Mouse (Mus musculus) stomach, embryonic 14.5 days (tissue): ENCODE measurements around the gene Stard8. TPM values are rescaled to one million over a fixed set of nuclear protein-coding genes. Genes with fewer than 3 reads are reported as not detected.
"Not testable (repeated sequence)": the region's sequence is repeated elsewhere in the genome, so short reads cannot be mapped to it uniquely, and the experiment has no call there.

Experiments used
- ATAC-seq: fragments of 200-750 bp; cut with Nextera tagmentation; 2 replicates; pipeline ENCODE4 v1.8.0; 2017; ENCODE audit warnings: low read depth, moderate TSS enrichment; ENCODE audit not compliant: insufficient number of reproducible peaks, insufficient read depth, low FRiP score
- H3K27ac ChIP-seq: fragments of 300-500 bp; sonication (generic); 2 replicates; pipeline ENCODE4 v1.5.1; 2014; ENCODE audit warnings: mild to moderate bottlenecking, low read length, moderate library complexity, mixed read lengths
- H3K27me3 ChIP-seq: fragments of 300-500 bp; sonication (generic); 2 replicates; pipeline ENCODE4 v1.6.1; 2014; ENCODE audit warnings: low read length, control low read depth, mixed read lengths; ENCODE audit not compliant: control insufficient read depth, insufficient read depth
- H3K36me3 ChIP-seq: fragments of 300-500 bp; sonication (generic); 2 replicates; pipeline ENCODE4 v1.6.1; 2014; ENCODE audit warnings: mild to moderate bottlenecking, control low read depth, low read length, moderate library complexity, mixed read lengths; ENCODE audit not compliant: control insufficient read depth, insufficient read depth
- H3K4me1 ChIP-seq: fragments of 300-500 bp; sonication (generic); 2 replicates; pipeline ENCODE4 v1.6.1; 2014; ENCODE audit warnings: low read length, control low read depth, mixed read lengths; ENCODE audit not compliant: control insufficient read depth, insufficient read depth
- H3K4me2 ChIP-seq: fragments of 300-500 bp; sonication (generic); replicated peaks from 2 replicates; pipeline ENCODE4 v1.6.1; 2014; ENCODE audit warnings: low read depth, low read length, control low read depth
- H3K4me3 ChIP-seq: fragments of 300-500 bp; sonication (generic); 2 replicates; pipeline ENCODE4 v1.5.1; 2014; ENCODE audit warnings: low read depth, low read length, control low read depth
- H3K9ac ChIP-seq: fragments of 300-500 bp; sonication (generic); replicated peaks from 2 replicates; pipeline ENCODE4 v1.6.1; 2014; ENCODE audit warnings: low read depth, mild to moderate bottlenecking, control low read depth, low read length, moderate library complexity, mixed read lengths
- H3K9me3 ChIP-seq: fragments of 300-500 bp; sonication (generic); 2 replicates; pipeline ENCODE4 v1.6.1; 2016; ENCODE audit warnings: low read depth, low read length, control low read depth; ENCODE audit not compliant: control insufficient read depth
- WGBS: fragments of 180-500 bp; shearing (Covaris S2); extraction: QIAGEN DNeasy Blood & Tissue Kit; methylation state at CpG from one replicate; pipeline ENCODE4 v1.1.7; 2014; 5-methylcytosine and 5-hydroxymethylcytosine counted together
- polyA plus RNA-seq: library from polyadenylated mRNA; unstranded; fragments of >200 nt; fragmentation: Nextera tagmentation; extraction: Ambion mirVana; gene quantifications from 2 replicates; pipeline ENCODE4 v1.2.1, GENCODE M21; 2014

Stard8 gene
- polyA plus RNA-seq, result 4.8 and 5.2 TPM in 2 replicates

DNA sequence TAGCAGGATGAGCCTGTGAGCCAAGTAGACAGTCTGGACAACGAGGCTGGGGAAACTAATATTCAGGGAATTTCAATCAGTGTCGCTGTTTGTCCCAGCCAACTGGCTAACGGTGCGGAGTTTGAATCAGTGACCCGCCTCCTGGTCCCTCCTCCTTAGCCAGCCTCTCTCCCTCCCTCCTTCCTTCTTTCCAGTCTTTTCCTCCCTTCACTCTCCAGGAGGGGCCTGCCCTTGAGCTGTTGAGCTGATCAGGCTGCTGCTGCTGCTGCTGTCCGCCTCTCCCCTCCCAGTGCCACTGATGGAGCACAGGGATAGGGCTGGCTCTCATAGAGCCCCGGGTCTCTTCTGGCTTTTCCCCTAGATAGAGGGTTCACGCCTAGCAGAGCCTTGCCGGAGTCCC, at the start of gene Stard8:
Gene Stard8 (plus strand): TSS at position 203 of the 400 bp plus-strand sequence.
- H3K4me2 ChIP-seq, result peak within 1 kb of the TSS; percentile 22
- no peaks in the 10 kb centered on the region for H3K36me3 ChIP-seq
- H3K9me3 ChIP-seq, result no peaks in the 10 kb centered on the region
- WGBS, result 40% methylated on average over 9 of the region's 9 CpGs
- 0 out of 2 replicates have a peak within 1 kb of the TSS, but pooled peaks have one; percentile 15 for H3K27ac ChIP-seq
- H3K4me1 ChIP-seq, result no peaks in the 10 kb centered on the region
- peak within 1 kb of the TSS; percentile 19; the same call in 1 of the 2 replicates for H3K4me3 ChIP-seq
- no peak within 1 kb of the TSS for H3K9ac ChIP-seq
- H3K27me3 ChIP-seq, result no peaks in the 10 kb centered on the region
- ATAC-seq, result peak; percentile 80; the same call in 1 of the 2 replicates

DNA sequence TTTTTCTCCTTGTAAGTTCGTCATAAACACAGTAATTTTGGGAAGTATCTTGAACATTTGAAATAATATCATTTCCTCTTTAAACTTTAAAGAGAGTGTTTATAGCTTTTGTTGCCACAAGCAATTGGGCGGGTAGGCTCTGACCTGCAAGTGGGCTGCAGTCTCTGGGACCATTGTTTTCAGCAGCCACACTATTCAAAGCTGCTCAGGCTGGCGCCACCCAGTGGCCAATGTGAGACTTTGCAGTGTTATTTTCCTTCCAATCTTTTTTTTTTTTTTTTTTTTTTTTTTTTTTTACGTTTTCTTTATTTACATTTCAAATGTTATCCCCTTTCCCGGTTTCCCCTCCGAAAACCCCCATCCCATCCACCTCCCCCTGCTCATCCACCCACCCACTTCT, 49.1 kb upstream of the Stard8 start:
- Histone ChIP-seq H3K9ac (no peak overlapping the region), H3K27ac (no peak overlapping the region), H3K36me3 (no peaks in the 10 kb centered on the region), H3K9me3 (no peaks in the 10 kb centered on the region), H3K4me3 (no peak overlapping the region), H3K4me2 (no peak overlapping the region), H3K4me1 (no peaks in the 10 kb centered on the region), H3K27me3 (no peaks in the 10 kb centered on the region)
- 25% methylated on average over 6 of the region's 6 CpGs for WGBS
- ATAC-seq, result no peak

DNA sequence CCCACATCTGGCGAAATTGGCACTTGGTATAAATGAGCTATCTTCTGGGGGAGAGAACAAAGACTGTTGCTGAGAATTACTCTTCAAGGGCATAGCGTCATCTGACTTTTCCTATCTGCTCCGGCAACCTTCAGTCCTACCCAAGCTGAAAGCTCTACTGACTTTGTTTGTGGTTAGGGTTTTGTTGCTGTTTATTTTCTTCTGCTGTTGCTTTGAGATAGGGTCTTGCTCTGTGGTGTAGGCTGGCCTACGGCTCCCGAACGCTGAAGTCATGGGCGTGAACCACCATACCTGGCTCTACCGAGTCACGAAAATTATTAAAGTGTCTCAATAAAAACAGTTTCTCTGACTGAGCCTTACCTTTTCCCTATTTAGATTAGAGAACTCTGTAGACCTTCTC, 44.8 kb upstream of the Stard8 start:
- Histone ChIP-seq H3K27me3 (no peaks in the 10 kb centered on the region), H3K27ac (no peak overlapping the region), H3K4me3 (no peak overlapping the region), H3K9ac (no peak overlapping the region), H3K4me2 (no peak overlapping the region), H3K36me3 (no peaks in the 10 kb centered on the region), H3K9me3 (no peaks in the 10 kb centered on the region), H3K4me1 (no peaks in the 10 kb centered on the region)
- no peak for ATAC-seq
- WGBS, result 86% methylated on average over 9 of the region's 9 CpGs

DNA sequence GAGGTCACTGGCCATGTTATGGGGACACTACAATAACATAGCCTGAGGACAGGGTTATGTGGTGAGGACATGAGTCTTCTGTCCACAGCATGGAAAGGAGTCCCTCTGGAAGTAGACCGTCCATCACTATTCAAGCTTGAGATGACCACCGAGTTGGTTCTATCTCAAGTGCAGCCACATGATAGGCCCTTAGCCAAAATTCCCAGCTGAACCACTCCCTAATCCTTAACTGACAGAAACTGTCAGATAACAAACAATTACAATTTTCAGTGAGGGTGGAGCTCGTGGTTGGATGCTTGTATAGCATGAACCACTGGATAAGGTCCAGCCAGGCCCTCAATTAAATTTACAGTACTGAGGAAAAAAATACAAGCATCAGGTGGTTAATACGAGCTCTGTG, 44.0 kb upstream of the Stard8 start:
- Histone ChIP-seq H3K4me1 (no peaks in the 10 kb centered on the region), H3K36me3 (no peaks in the 10 kb centered on the region), H3K4me2 (no peak overlapping the region), H3K27ac (no peak overlapping the region), H3K9me3 (no peaks in the 10 kb centered on the region), H3K9ac (no peak overlapping the region), H3K4me3 (no peak overlapping the region), H3K27me3 (no peaks in the 10 kb centered on the region)
- no peak for ATAC-seq
- 70% methylated on average over 4 of the region's 4 CpGs for WGBS

DNA sequence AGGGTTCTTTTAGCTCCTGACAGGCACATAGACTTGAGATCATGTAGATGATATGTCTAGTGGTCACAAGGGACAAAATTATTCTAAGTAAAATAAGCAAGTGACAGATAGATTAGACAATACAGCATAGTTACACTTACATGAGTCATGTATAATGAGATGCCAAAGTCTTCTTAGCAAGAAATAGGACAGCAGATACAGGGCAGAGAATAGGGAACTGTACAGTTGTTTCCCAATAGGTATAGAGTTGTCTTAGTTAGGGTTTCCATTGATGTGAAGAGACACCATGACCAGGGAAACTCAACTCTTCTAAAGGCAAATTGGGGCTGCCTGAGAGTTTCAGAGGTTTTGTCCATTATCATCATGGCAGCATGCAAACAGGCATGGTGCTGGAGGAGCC, 39.3 kb upstream of the Stard8 start:
- H3K9me3 ChIP-seq, result no peaks in the 10 kb centered on the region
- H3K27me3 ChIP-seq, result no peaks in the 10 kb centered on the region
- no peak for ATAC-seq
- H3K4me1 ChIP-seq, result no peaks in the 10 kb centered on the region
- no peaks in the 10 kb centered on the region for H3K36me3 ChIP-seq
- no peak overlapping the region for H3K27ac ChIP-seq
- no peak overlapping the region for H3K4me3 ChIP-seq
- H3K9ac ChIP-seq, result no peak overlapping the region
- no peak overlapping the region for H3K4me2 ChIP-seq

DNA sequence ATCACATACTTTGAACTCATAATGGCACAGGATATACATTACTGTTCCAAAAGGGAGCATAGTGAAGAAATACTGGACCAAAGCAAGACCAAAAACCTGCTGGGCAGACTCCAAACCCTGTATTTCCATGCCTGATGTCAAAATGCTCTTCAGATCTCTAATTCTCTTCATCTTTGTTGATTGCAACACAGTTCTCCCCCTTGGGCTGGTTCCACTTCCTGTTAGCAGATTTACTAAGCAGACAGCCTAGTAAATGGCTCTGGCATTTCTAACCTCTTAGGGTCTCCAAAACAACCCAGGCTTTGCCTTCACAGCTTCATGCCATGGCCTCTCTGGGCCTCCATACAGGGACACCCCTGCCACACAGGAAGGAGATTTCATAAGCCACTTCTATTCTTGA, 38.5 kb upstream of the Stard8 start:
- no peak for ATAC-seq
- Histone ChIP-seq H3K27me3 (no peaks in the 10 kb centered on the region), H3K4me1 (no peaks in the 10 kb centered on the region), H3K4me2 (no peak overlapping the region), H3K4me3 (no peak overlapping the region), H3K36me3 (no peaks in the 10 kb centered on the region), H3K9me3 (no peaks in the 10 kb centered on the region), H3K9ac (no peak overlapping the region), H3K27ac (no peak overlapping the region)

DNA sequence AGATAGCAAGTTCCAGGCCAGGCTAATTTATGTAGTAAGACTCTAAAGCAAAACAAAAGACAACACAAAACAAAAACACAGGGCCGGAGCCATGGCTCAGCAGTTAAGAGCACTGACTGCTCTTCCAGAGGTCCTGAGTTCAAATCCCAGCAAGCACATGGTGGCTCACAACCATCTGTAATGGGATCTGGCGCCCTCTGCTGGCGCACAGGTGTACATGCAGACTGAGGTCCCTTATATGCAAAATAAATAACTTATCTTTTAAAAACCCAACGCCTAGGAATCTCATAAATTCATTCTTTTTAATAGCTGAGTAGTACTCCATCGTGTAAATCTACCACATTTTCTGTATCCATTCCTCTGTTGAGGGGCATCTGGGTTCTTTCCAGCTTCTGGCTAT, 16.4 kb upstream of the Stard8 start:
- H3K4me1 ChIP-seq, H3K4me2 ChIP-seq, H3K36me3 ChIP-seq, H3K27ac ChIP-seq, ATAC-seq, H3K9me3 ChIP-seq, H3K27me3 ChIP-seq, H3K4me3 ChIP-seq, H3K9ac ChIP-seq: not testable (repeated sequence)
- 52% methylated on average over 5 of the region's 5 CpGs for WGBS

DNA sequence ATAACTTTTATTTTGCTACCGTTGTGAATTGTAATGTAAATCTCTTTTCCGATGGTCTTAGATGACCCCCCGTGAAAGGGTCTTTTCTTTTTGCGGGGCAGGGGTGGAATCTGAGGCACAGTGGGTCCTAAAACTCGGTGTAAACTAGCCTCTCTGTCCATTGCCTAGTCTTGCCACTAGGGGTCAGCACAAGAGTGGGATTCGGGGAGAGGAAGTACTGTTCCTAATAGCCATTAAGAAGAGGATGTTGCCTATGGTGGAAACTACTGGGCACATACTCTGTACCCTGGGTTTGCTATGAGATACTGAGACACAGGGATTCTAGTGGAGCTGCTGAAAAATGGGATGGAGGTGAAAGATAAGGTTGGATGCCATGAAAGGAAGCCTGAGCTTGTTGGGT, 13.5 kb upstream of the Stard8 start:
- Histone ChIP-seq H3K27ac (no peak overlapping the region), H3K27me3 (0 out of 2 replicates have a peak, but pooled peaks cover 4% of the 10 kb centered on the region), H3K9me3 (no peaks in the 10 kb centered on the region), H3K4me3 (no peak overlapping the region), H3K4me1 (no peaks in the 10 kb centered on the region), H3K36me3 (no peaks in the 10 kb centered on the region), H3K9ac (no peak overlapping the region), H3K4me2 (no peak overlapping the region)
- no peak for ATAC-seq
- WGBS, result 44% methylated on average over 6 of the region's 6 CpGs

DNA sequence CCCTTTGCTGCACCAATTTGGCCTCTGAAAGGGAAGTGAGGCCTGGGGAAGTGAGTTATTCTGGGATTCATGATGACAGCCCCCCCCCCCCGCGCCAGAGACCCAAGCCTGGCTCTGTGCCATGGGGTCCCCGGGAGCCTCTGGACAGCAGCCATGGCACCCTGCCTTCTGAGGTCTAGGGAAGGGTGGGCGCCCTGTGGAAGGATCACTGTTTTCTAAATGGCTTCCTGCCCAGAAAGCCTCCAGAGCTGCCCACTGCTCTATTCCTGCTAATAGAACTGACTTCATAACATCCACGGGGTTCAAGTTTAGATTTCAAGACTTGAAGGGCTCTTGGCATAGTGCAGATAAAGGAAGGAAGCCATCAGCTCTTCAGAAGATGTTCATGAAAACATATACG, 983 bp upstream of the Stard8 start:
- Histone ChIP-seq H3K36me3 (no peaks in the 10 kb centered on the region), H3K27me3 (no peaks in the 10 kb centered on the region), H3K27ac (no peak overlapping the region), H3K4me2 (no peak overlapping the region), H3K9me3 (no peaks in the 10 kb centered on the region), H3K4me3 (no peak overlapping the region), H3K4me1 (no peaks in the 10 kb centered on the region), H3K9ac (no peak overlapping the region)
- ATAC-seq, result no peak
- whole genome bisulfite sequencing, result 64% methylated on average over 6 of the region's 6 CpGs
